Mouse (Mus musculus) G1E (cell line): ENCODE data around the gene Sdhb.

Experiments
- CTCF ChIP-seq: IDR thresholded peaks from 2 replicates; pipeline ENCODE4 v1.5.1; 2012; ENCODE audit warnings: low read depth, low read length, inconsistent platforms, mixed read lengths
- GATA1 ChIP-seq: IDR thresholded peaks from 2 replicates; pipeline ENCODE4 v1.6.1; 2012; ENCODE audit warnings: borderline replicate concordance, low read length, inconsistent platforms, mixed read lengths
- GATA2 ChIP-seq: IDR thresholded peaks from 2 replicates; pipeline ENCODE4 v1.6.1; 2012; ENCODE audit warnings: low read depth, low read length, inconsistent platforms, borderline replicate concordance
- POLR2AphosphoS5 ChIP-seq: IDR thresholded peaks from 2 replicates; pipeline ENCODE4 v1.6.1; 2012; ENCODE audit warnings: low read depth, low read length, inconsistent platforms; ENCODE audit not compliant: insufficient replicate concordance

- TF ChIP-seq POLR2AphosphoS5: no peak
- no peak for TF ChIP-seq CTCF
- TF ChIP-seq GATA1: no peak
- no peak for TF ChIP-seq GATA2
These were observed 49.5 kb downstream of the Sdhb start for GRCm38 (mm10) chr4:141010526-141010925.
